In the genomic region with DNA sequence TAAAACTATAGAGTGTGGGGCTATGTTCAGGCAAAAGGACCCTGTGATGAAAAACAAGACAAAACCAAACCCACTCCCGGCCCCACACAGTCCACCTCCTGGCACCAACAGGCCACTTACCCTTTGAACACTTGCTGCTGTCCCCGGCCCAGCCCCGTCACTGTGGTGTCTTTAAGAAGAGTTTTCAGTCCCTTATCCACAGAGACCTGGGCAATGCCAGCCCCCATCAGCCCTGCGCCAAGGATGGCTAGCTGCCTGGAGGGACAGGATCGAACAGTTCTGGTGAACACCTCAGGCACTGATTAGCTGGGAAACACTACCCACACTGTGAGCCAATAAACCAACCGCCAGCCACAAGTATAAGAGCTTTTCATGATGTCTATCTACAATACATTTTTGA, we compare ENCODE assay signal across 35 mouse cellular contexts. TPM values are rescaled to one million over a fixed set of nuclear protein-coding genes. Genes with fewer than 3 reads are reported as not detected.
"Had no signal": no experiment of that assay in that cellular context is flagged by ENCODE, and none has a peak within 500 bp of the region (broad histone marks: within the 10 kb centered on the region; RNA-seq: fewer than 3 reads in every experiment).

No protein-coding gene starts in this region.

- ATAC-seq: forebrain, embryonic 13.5 days; forebrain, embryonic 14.5 days; forebrain, embryonic 15.5 days; forebrain, embryonic 16.5 days; forebrain, postnatal 0 days had no signal

- H3K9ac ChIP-seq: embryonic facial prominence, embryonic 12.5 days; embryonic facial prominence, embryonic 13.5 days; embryonic facial prominence, embryonic 15.5 days; forebrain, embryonic 12.5 days; forebrain, embryonic 13.5 days; forebrain, embryonic 15.5 days; forebrain, postnatal 0 days had no signal

- H3K27ac ChIP-seq: embryonic facial prominence, embryonic 10.5 days; embryonic facial prominence, embryonic 12.5 days; embryonic facial prominence, embryonic 13.5 days; embryonic facial prominence, embryonic 15.5 days; forebrain, embryonic 10.5 days; forebrain, embryonic 12.5 days; forebrain, embryonic 13.5 days; forebrain, embryonic 15.5 days; gastrocnemius, adult 2 months had no signal

- H3K4me3 ChIP-seq: embryonic facial prominence, embryonic 10.5 days; embryonic facial prominence, embryonic 12.5 days; embryonic facial prominence, embryonic 13.5 days; embryonic facial prominence, embryonic 15.5 days; erythroblast, embryonic 14.5 days; forebrain, embryonic 10.5 days; forebrain, embryonic 12.5 days; forebrain, embryonic 13.5 days; forebrain, embryonic 15.5 days; gastrocnemius, adult 2 months had no signal

- DNase-seq: cerebellum, adult 18-20 months; cerebellum, adult 2 months; cerebellum, adult 8-10 months; cerebellum, adult 9-10 months; cerebellum, adult 9-11 months; cerebellum, postnatal 10 days; cerebellum, postnatal 14 days; cerebellum, postnatal 25 days; cerebellum, postnatal 36 days; embryo, embryonic 11 days; forebrain, postnatal 0 days; gastrocnemius, adult 2 months; gastrocnemius, postnatal 10 days; gastrocnemius, postnatal 14 days; gastrocnemius, postnatal 25 days; gastrocnemius, postnatal 36 days had no signal

- H3K4me2 ChIP-seq: embryonic facial prominence, embryonic 12.5 days; embryonic facial prominence, embryonic 13.5 days; embryonic facial prominence, embryonic 15.5 days; forebrain, embryonic 12.5 days; forebrain, embryonic 13.5 days; forebrain, embryonic 15.5 days had no signal

- H3K9me3 ChIP-seq: embryonic facial prominence, embryonic 10.5 days; embryonic facial prominence, embryonic 12.5 days; embryonic facial prominence, embryonic 13.5 days; embryonic facial prominence, embryonic 15.5 days; forebrain, embryonic 10.5 days; forebrain, embryonic 12.5 days; forebrain, embryonic 13.5 days; forebrain, embryonic 15.5 days had no signal

- H3K4me1 ChIP-seq: embryonic facial prominence, embryonic 10.5 days; embryonic facial prominence, embryonic 12.5 days; embryonic facial prominence, embryonic 13.5 days; embryonic facial prominence, embryonic 15.5 days; forebrain, embryonic 10.5 days; forebrain, embryonic 12.5 days; forebrain, embryonic 13.5 days; forebrain, embryonic 15.5 days had no signal

- H3K27me3 ChIP-seq: embryonic facial prominence, embryonic 12.5 days; embryonic facial prominence, embryonic 13.5 days; embryonic facial prominence, embryonic 15.5 days; forebrain, embryonic 12.5 days; forebrain, embryonic 13.5 days; forebrain, embryonic 15.5 days had no signal

RNA-seq across cellular contexts. Expression of gene 3110082J24Rik, which starts 22.8 kb away (rescaled TPM):
- total RNA-seq: common myeloid progenitor, adult 5-6 weeks; gastrocnemius, adult 18-20 months; gastrocnemius, adult 2 months; gastrocnemius, adult 8-10 months; gastrocnemius, postnatal 10 days; gastrocnemius, postnatal 14 days; gastrocnemius, postnatal 25 days; gastrocnemius, postnatal 36 days; gastrocnemius, postnatal 4 days; granulocyte monocyte progenitor cell, adult 5-6 weeks; heart, adult 8-10 months had no signal
- polyA plus RNA-seq: embryonic facial prominence, embryonic 13.5 days; embryonic facial prominence, embryonic 14.5 days; embryonic facial prominence, embryonic 15.5 days; erythroblast, embryonic 14.5 days; gonadal fat pad, adult 2 months had no signal

RNA-seq across cellular contexts. Expression of gene Garem2, which starts 23.7 kb away (rescaled TPM):
- total RNA-seq: common myeloid progenitor, adult 5-6 weeks; gastrocnemius, adult 18-20 months; gastrocnemius, adult 2 months; gastrocnemius, adult 8-10 months; gastrocnemius, postnatal 25 days; gastrocnemius, postnatal 36 days; granulocyte monocyte progenitor cell, adult 5-6 weeks had no signal
- polyA plus RNA-seq: erythroblast, embryonic 14.5 days had no signal
